Mouse (Mus musculus) c-Kit-negative CD71-positive TER-119-positive erythroid progenitor cells, embryonic 14.5 days (primary cell): ENCODE measurements around the gene Nup210.
A peak's percentile ranks its signal among the peaks of the same experiment; 100 is the strongest.
"Not testable (repeated sequence)": the region's sequence is repeated elsewhere in the genome, so short reads cannot be mapped to it uniquely, and the experiment has no call there.

Experiments
- DNase-seq: peaks from one replicate; pipeline ENCODE4 v3.0.0-alpha.2; 2013; ENCODE audit warnings: low read depth, low spot score

The Nup210 gene

GRCm38 (mm10) chr6:91105400-91106129 is 11.1 kb downstream of the Nup210 start:
- no peak for DNase-seq

- no peak for DNase-seq
Measured at GRCm38 (mm10) chr6:91104765-91105399, 11.7 kb downstream of the Nup210 start.

DNA sequence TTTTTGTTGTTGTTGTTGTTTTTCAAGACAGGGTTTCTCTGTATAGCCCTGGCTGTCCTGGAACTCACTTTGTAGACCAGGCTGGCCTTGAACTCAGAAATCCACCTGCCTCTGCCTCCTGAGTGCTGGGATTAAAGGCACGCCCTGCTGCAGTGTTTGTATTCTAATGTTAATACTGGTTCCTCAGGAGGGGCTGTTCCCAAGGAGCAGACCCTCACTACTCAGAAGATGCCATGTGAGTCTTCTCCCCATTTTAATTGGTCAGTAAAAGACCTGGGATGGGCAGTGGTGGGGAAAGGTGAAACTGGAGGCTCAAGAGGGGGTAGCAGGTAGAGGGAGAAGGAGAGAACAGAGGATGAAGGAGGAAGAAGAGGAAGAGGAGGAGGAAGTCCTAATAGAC is 13.2 kb downstream of the Nup210 start:
- DNase-seq: not testable (repeated sequence)

DNA sequence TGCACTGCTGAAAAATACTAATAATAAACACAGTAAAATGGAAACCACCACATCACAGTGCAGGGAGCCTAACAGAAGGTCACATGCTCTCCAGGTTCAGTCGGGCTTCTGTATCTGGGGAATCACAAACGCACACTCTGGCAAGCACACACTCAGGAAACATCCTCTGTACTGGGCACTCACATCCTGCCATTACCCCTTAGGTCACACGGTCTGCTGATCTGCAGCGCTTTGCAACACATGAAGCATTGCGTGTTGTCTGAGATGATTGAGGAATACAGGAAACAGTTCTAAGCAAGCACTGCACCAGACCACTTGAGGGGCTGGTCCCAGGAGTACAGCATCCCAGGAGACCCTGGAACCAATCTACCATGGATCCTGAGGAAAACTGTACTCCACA is 16.0 kb downstream of the Nup210 start:
- DNase-seq: no peak

GRCm38 (mm10) chr6:91097879-91098278 is 18.8 kb downstream of the Nup210 start:
- no peak for DNase-seq

DNA sequence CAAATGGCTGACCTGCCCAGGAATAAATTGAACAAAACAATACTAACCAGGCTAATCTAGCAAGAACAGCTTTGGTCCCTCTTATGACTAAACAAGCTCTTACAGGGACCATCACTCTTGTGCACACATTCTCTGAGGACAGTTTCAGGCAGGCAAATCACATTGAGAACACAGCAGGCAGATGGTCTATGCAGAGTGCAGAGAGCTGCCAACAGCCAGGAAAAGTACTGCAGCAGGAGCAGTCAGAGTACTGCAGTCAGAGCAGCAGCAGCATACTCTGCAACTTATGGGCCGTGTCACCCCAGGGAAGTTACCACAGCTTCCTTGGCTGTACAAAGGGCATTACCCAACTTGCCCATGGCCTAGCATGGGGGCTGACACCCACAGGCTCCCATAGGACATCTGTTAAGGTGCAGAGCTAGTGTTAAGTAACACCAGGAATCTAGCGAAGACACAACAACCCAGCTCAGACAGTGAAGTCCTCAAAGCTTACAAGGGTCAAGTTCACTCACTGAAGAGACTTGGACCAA is 21.5 kb downstream of the Nup210 start:
- DNase-seq: no peak

GRCm38 (mm10) chr6:91092216-91092899 is 24.3 kb downstream of the Nup210 start:
- DNase-seq: no peak

GRCm38 (mm10) chr6:91085114-91085892 is 31.3 kb downstream of the Nup210 start:
- no peak for DNase-seq

DNA sequence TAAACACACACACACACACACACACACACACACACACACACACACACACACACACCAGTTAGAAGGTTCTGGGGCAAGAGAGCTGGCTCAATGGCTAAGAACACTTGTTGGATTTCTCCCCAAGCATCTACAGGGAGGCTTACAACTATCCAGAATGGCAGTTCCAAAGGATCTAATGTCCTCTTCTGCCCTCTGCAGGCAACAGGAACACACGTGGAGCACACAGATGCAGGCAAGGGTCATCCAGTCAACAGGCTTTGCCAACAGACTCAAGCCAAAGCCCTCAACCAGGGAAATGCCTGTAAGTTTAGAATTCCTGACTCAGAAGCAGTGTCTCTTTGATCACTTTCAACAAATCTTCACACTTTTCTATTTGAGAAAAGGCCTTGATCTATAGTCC is 36.6 kb downstream of the Nup210 start:
- DNase-seq: no peak

GRCm38 (mm10) chr6:91076249-91076648 is 40.4 kb downstream of the Nup210 start:
- DNase-seq: no peak

GRCm38 (mm10) chr6:91068511-91068910 is 48.1 kb downstream of the Nup210 start:
- no peak for DNase-seq

GRCm38 (mm10) chr6:91067048-91067447 is 49.6 kb downstream of the Nup210 start:
- no peak for DNase-seq

GRCm38 (mm10) chr6:91061296-91061695 is 55.3 kb downstream of the Nup210 start:
- no peak for DNase-seq

DNA sequence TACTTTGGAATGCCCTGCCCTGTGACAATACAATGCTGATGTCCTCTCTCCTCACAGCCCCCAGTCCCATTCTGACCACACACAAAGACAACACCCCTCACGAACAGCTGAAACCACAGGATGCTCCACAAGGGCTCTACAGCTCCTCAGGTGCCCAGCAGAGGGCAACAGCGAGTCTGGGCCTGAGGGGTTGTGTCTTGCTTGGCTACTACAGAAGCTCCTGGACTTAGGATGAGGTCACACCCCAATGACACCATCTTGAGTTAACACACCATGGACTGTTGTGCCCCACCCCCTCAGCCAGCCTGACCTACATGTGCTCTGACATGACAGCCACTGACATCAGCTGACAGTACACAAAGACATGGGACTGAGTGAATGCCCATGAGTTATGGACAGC is 56.9 kb downstream of the Nup210 start:
- DNase-seq: peak; percentile 19

GRCm38 (mm10) chr6:91057989-91058388 is 58.6 kb downstream of the Nup210 start:
- no peak for DNase-seq

GRCm38 (mm10) chr6:91056348-91056747 is 60.3 kb downstream of the Nup210 start:
- DNase-seq: no peak

GRCm38 (mm10) chr6:91052572-91052971 is 64.1 kb downstream of the Nup210 start:
- DNase-seq: no peak

GRCm38 (mm10) chr6:91048019-91048418 is 68.6 kb downstream of the Nup210 start:
- DNase-seq: no peak

DNA sequence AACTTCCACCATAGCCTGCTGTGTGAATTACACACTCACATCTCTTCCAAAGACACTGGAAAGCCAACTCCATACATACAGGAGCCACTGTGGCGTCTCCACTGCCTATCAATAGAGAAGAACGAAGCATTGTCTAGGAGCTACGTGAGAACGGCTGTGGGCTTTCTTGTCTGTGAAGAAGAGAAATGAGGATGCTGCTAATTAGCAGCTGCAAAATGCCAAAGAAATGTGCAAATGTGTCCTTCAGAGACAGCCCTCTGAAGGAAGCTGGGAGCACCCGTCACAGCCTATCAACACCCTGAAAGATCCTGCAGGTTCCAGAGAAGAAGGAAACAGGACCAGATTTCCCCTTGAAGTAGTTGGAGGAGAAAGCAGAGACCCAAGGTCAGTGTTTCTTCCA is 69.2 kb downstream of the Nup210 start:
- no peak for DNase-seq

- DNase-seq: no peak
Measured at GRCm38 (mm10) chr6:91046184-91046583, 70.4 kb downstream of the Nup210 start.

DNA sequence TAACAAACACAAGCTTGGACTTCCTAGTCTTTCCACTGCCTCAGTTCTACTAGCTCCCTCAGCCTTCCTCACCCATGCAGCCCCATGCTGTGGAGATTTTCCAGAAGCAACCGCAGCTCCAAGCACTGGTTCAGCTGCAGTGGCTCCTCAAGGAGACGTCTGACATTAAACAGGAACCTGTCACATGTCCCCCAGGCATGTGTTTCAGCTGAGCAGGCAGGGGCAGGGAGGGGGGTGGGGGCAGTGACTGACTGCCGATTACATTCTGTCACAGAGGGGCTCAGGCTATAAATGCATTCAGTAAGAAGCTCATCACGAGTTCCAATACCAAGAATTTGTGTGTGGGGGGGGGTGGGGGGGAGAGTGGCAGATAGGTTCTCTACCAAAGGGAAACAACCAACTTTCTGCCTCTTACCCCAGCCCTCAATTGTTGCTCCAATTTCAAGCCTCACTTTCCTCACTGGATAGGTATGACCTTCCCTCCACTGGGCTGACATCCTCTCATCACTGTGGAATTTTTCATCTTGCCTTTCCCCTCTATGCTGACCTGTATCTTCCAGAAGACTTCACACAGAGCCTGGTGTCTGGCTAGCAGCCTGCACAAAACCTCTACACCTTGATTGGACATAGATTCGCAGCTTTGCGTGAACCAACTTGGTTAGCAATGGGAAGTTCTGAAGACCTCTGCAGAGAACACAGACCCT is 71.8 kb downstream of the Nup210 start:
- DNase-seq: no peak
